Mouse (Mus musculus): ENCODE data around the gene E2f4. TPM values are rescaled to one million over a fixed set of nuclear protein-coding genes. Genes with fewer than 3 reads are reported as not detected.

The E2f4 gene
- polyA plus RNA-seq, 1 experiment from 2014 or later: 57.5 TPM

DNA sequence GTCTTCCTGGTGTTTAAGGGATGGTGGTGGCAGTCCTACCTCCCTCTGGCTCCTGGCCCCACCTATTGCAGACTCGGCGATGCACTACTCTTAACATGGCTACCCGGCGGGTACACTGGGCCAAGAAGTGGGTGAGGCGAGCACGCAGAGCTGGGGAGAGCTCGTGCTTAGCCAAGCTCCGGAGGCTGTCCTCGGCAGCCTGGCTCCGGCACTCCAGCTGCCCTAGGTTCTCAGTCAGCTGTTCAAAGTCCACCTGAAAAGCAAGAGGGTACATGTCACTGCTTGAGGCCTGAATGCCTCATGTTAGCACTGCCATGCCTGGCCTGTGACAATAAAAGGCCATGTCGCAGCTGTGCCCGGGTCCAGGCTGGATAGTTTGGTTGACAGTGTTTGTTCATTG lies 32.9 kb downstream of the E2f4 start:
- Histone ChIP-seq H3K36me3 (peaks cover 67% of the 10 kb centered on the region), H3K9ac (replicated peaks) (no peak overlapping the region), H3K9me3 (no peaks in the 10 kb centered on the region), H3K27me3 (no peaks in the 10 kb centered on the region), H3K4me3 (replicated peaks) (no peak overlapping the region), H3K4me2 (replicated peaks) (no peak overlapping the region), H3K27ac (no peak overlapping the region), H3K4me1 (replicated peaks) (peaks cover 13% of the 10 kb centered on the region)
- no peak for ATAC-seq
- 95% methylated on average over 12 of the region's 12 CpGs for WGBS

DNA sequence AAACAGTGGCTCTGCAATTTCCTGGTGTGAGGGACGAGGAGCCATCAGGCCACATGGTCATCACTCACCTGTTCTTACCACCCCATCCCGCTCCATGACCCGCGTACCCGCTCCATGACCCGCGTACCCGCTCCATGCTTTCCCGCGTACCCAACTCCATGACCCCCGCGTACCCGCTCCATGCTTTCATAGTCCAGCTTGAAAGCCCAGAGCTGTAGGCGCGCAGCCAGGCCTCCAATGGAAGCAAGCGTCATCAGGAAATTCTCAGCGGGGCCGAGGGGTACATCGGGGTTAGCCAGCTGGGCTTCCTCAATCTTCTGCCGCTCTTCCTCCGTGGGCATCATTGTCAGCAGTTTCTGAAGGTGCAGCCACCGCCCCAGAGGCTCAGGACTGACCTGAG lies 34.0 kb downstream of the E2f4 start:
- no peak overlapping the region for H3K9ac ChIP-seq (replicated peaks)
- no peaks in the 10 kb centered on the region for H3K9me3 ChIP-seq
- WGBS: 96% methylated on average over 22 of the region's 22 CpGs
- no peaks in the 10 kb centered on the region for H3K27me3 ChIP-seq
- no peak for ATAC-seq
- no peak overlapping the region for H3K4me2 ChIP-seq (replicated peaks)
- no peak overlapping the region for H3K27ac ChIP-seq
- peaks cover 75% of the 10 kb centered on the region for H3K36me3 ChIP-seq
- peaks cover 10% of the 10 kb centered on the region for H3K4me1 ChIP-seq (replicated peaks)
- no peak overlapping the region for H3K4me3 ChIP-seq (replicated peaks)

DNA sequence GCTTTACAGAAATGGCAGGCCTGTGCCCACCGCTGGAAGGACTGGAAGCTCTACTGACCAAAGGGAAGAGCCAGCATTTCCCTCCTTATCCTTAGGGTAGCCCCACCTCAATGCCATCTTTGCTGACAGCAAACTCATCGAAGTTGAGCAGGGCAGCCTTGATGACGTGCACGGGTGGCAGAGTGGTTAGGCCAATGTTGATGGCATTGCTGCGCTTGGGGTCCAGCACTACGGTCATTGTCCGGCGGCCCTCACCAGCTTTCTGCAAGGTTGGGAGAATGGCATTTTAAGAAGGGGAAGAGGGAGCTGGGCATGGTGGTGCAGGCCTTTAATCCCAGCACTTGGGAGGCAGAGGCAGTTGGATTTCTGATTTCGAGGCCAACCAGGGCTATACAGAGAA lies 34.5 kb downstream of the E2f4 start:
- Histone ChIP-seq H3K27ac (no peak overlapping the region), H3K4me2 (replicated peaks) (no peak overlapping the region), H3K36me3 (peaks cover 80% of the 10 kb centered on the region), H3K4me3 (replicated peaks) (no peak overlapping the region), H3K9ac (replicated peaks) (no peak overlapping the region), H3K4me1 (replicated peaks) (peaks cover 7% of the 10 kb centered on the region), H3K27me3 (no peaks in the 10 kb centered on the region), H3K9me3 (no peaks in the 10 kb centered on the region)
- WGBS: 98% methylated on average over 9 of the region's 9 CpGs
- no peak for ATAC-seq

DNA sequence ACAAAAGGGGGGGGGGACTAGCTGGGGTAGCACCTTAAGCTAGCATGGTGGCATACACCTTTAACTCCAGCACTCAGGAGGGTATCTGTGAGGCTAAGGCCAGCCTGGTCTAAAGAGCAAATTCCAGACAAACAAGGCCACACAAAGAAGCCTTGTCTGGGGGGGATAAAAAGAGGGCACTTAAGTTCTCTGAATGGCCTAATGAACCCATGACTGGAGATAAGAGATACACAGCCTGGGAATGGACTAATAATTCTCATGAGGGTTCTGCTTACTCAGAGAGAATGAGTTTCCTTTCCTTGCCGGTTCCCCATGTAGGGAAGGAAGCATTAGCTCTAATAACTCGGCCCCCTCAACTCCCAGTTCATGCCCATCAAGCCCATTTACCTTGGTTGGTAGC lies 35.1 kb downstream of the E2f4 start:
- no peak for ATAC-seq
- H3K36me3 ChIP-seq: peaks cover 80% of the 10 kb centered on the region
- WGBS: 74% methylated on average over 2 of the region's 2 CpGs

DNA sequence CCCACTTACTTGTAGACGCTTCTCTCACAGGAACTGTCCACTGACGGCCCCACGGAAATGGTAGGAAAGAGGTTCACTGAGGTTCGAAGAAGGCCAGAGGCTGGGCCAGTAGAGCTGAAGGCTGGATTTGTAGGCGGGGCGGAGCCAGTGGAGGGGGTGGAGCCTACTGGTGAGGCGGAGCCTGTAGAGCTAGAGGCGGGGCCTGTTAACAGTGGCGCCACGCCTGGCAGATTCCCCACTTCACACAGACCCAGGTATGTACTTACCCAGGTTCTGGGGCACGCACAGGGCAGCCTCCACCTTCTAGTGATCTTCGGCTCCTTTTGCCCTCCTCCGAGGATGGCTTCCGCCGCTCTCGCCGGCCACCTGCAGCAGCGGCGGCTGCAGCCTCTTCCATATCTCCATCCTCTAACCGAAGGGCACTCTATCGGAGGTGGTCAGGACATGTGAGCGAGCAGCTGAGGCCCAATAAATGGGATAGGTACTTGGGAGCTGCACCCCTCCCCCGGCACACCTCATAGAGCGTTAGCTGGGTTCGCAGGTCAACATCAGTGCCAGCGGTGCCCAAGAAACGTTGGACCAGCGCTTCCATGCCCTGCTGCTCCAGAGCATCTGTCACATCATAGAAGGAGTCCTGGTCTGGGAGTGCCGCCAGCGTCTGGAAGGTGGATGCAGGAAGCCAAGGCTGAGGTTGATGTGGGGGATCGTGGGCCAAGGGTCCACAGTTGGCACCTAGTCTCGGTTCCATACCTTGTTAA lies 39.1 kb downstream of the E2f4 start:
- H3K9ac ChIP-seq (replicated peaks): no peak overlapping the region
- no peak overlapping the region for H3K27ac ChIP-seq
- WGBS: 48% methylated on average over 32 of the region's 32 CpGs
- H3K27me3 ChIP-seq: no peaks in the 10 kb centered on the region
- no peak overlapping the region for H3K4me3 ChIP-seq (replicated peaks)
- H3K9me3 ChIP-seq: no peaks in the 10 kb centered on the region
- ATAC-seq: peak; percentile 57; the same call in 1 of the 2 replicates
- 0 out of 2 replicates have a peak overlapping the region, but pooled peaks have one; percentile 9 for H3K4me2 ChIP-seq (replicated peaks)
- peaks cover 42% of the 10 kb centered on the region for H3K36me3 ChIP-seq
- H3K4me1 ChIP-seq (replicated peaks): peaks cover 4% of the 10 kb centered on the region; the same call in 1 of the 2 replicates

More for the DNA sequence above, 35.1 kb downstream of the E2f4 start:
- Histone ChIP-seq H3K4me2 (replicated peaks) (no peak overlapping the region), H3K27me3 (no peaks in the 10 kb centered on the region), H3K27ac (no peak overlapping the region), H3K9ac (replicated peaks) (no peak overlapping the region), H3K4me1 (replicated peaks) (peaks cover 1% of the 10 kb centered on the region), H3K4me3 (replicated peaks) (no peak overlapping the region), H3K9me3 (no peaks in the 10 kb centered on the region)

DNA sequence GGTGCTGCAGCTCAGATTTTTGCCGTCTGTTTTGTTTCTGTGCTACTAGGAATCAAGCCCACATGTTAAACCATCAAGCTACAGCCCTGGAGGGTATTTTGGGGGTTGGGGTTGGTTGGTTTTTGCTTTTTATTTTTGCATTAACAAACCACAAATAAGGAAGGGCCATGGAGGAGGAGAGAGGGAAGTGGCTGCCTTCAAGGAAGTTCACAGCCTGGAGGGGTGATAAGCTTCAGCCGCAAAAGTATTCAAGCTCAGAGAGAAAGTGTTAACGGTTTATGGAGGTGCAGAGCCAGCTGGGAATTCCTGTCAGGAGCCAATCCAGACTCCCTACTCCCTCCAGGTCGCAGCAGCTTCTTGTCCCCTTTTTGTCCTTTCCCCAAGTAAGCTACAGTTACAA lies 41.5 kb downstream of the E2f4 start:
- Histone ChIP-seq H3K36me3 (peaks cover 21% of the 10 kb centered on the region), H3K4me3 (replicated peaks) (no peak overlapping the region), H3K4me1 (replicated peaks) (peaks cover 4% of the 10 kb centered on the region; the same call in 1 of the 2 replicates), H3K27ac (no peak overlapping the region), H3K4me2 (replicated peaks) (no peak overlapping the region), H3K9ac (replicated peaks) (no peak overlapping the region), H3K27me3 (no peaks in the 10 kb centered on the region), H3K9me3 (no peaks in the 10 kb centered on the region)
- 78% methylated on average over 4 of the region's 4 CpGs for WGBS
- no peak for ATAC-seq

DNA sequence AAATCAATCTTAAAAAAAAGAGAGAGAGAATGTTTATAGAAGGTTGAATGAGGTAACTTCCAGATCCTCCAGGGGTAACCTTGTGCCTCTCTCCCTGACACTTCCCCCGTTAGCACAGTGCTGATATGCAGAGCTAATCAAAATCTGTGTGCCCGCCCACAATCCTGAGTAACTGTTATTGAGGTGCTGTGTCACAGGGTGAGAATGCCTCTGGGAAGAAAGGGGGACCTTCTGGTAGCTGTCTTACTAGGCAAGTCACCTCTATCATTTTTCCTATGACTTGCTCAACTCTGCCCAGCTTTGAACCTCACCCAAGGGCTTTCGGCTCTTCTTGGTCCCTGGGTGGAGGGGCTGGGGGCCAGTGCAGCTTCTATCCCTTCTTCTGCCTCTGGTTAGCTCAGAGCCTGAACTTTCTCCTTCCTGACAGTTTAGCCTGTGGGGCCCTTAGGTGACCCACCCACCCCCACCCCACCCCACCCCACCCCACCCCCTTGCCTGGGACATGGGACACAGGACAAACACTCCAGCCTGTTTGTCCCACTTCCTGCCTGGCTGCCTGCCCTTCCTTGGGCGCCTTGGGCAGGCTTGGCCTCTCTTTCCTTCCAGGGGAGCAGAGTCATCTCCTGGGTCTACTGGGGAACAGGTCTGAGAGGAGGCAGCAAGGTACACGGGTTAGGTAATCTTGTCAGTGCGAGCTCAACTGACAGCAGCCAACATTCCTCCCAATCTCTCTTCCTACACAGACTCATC lies 42.6 kb downstream of the E2f4 start:
- H3K4me1 ChIP-seq (replicated peaks): peaks cover 4% of the 10 kb centered on the region; the same call in 1 of the 2 replicates
- H3K4me2 ChIP-seq (replicated peaks): no peak overlapping the region
- H3K9me3 ChIP-seq: no peaks in the 10 kb centered on the region
- H3K36me3 ChIP-seq: peaks cover 13% of the 10 kb centered on the region
- no peak overlapping the region for H3K27ac ChIP-seq
- 89% methylated on average over 6 of the region's 6 CpGs for WGBS
- no peak overlapping the region for H3K4me3 ChIP-seq (replicated peaks)
- H3K9ac ChIP-seq (replicated peaks): no peak overlapping the region
- no peaks in the 10 kb centered on the region for H3K27me3 ChIP-seq
- no peak for ATAC-seq

DNA sequence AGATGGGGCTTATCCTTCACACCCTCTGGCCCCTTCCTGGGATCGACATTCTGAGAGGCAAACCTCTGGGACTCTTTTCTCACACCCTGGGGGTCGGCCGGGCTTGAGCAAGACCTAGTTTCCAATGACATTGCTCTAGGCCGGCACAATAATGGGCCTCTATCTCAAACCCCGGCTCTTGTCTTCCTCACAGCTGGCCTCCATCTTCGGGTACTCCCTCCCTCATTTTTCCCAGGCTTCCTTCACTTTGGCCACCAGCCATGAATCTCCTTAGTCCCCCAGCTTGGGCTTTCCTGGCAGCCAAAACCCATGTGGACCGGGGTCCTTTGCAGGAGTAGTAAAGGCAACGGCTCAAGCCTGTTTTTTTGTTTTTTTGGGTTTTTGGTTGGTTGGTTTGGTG lies 43.9 kb downstream of the E2f4 start:
- no peak overlapping the region for H3K4me3 ChIP-seq (replicated peaks)
- peaks cover 4% of the 10 kb centered on the region for H3K27me3 ChIP-seq
- H3K27ac ChIP-seq: no peak overlapping the region
- no peaks in the 10 kb centered on the region for H3K9me3 ChIP-seq
- H3K9ac ChIP-seq (replicated peaks): no peak overlapping the region
- peaks cover 6% of the 10 kb centered on the region for H3K4me1 ChIP-seq (replicated peaks)
- 55% methylated on average over 8 of the region's 8 CpGs for WGBS
- no peak overlapping the region for H3K4me2 ChIP-seq (replicated peaks)
- ATAC-seq: no peak
- H3K36me3 ChIP-seq: peaks cover 5% of the 10 kb centered on the region

DNA sequence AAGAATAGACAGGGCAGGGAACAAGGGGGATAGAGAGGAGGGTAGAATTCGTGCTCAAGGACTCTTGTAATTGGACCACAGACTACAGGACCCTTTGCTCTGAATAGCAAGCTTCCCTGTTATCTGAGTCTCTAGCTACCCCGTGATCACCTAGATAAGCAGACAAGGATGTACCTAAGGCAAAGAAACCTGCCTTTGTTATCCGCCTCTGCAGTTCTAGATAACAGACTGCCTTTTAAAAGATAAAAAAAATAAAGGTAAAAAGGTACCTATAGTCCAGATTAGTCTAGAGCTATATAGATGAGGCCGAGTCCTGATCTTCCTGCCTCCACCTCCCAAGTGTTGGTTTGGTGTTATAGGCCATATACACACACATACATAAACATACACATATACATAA lies 45.3 kb downstream of the E2f4 start:
- Histone ChIP-seq H3K4me2 (replicated peaks) (no peak overlapping the region), H3K9me3 (no peaks in the 10 kb centered on the region), H3K27me3 (peaks cover 16% of the 10 kb centered on the region), H3K36me3 (no peaks in the 10 kb centered on the region), H3K27ac (no peak overlapping the region), H3K4me1 (replicated peaks) (peaks cover 20% of the 10 kb centered on the region), H3K9ac (replicated peaks) (no peak overlapping the region), H3K4me3 (replicated peaks) (no peak overlapping the region)
- 81% methylated on average over 4 of the region's 4 CpGs for WGBS
- no peak for ATAC-seq

DNA sequence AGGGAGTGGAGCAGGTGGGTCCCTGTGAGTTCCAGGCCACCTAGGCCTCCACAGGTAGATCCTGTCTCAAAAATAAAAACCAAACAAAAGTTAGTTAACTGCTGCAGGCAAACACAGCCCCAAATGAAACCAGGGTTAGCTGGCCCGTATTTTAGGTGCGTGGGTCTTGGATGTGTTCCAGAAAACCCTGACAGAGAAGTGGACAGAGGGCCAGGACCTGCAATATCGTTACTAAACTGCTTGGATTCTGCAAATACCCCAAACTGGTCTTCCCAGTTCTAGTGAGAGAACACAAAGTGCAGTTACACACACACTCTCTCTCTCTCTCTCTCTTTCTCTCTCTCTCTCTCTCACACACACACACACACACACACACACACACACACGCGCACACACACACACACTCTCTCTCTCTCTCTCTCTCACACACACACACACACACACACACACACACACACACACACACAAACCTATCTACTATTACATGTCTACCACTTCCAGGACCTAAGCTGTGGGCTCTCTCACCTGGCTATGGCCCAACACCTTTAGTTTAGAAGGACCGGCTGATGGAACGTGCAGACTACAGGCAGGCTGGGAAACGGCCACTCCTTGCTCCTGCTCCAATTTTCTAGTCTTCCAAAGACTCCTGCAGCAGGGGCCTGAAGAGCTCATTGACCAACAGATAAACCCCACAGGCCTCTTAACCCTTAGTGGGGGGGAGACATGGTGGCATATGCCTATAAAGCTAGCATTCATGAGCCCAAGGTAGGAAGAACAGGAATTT lies 46.5 kb downstream of the E2f4 start:
- Histone ChIP-seq H3K9me3 (no peaks in the 10 kb centered on the region), H3K27ac (no peak overlapping the region), H3K4me3 (replicated peaks) (no peak overlapping the region), H3K27me3 (peaks cover 16% of the 10 kb centered on the region), H3K9ac (replicated peaks) (no peak overlapping the region), H3K4me2 (replicated peaks) (no peak overlapping the region), H3K4me1 (replicated peaks) (peaks cover 26% of the 10 kb centered on the region), H3K36me3 (no peaks in the 10 kb centered on the region)
- WGBS: 77% methylated on average over 8 of the region's 8 CpGs
- ATAC-seq: no peak

DNA sequence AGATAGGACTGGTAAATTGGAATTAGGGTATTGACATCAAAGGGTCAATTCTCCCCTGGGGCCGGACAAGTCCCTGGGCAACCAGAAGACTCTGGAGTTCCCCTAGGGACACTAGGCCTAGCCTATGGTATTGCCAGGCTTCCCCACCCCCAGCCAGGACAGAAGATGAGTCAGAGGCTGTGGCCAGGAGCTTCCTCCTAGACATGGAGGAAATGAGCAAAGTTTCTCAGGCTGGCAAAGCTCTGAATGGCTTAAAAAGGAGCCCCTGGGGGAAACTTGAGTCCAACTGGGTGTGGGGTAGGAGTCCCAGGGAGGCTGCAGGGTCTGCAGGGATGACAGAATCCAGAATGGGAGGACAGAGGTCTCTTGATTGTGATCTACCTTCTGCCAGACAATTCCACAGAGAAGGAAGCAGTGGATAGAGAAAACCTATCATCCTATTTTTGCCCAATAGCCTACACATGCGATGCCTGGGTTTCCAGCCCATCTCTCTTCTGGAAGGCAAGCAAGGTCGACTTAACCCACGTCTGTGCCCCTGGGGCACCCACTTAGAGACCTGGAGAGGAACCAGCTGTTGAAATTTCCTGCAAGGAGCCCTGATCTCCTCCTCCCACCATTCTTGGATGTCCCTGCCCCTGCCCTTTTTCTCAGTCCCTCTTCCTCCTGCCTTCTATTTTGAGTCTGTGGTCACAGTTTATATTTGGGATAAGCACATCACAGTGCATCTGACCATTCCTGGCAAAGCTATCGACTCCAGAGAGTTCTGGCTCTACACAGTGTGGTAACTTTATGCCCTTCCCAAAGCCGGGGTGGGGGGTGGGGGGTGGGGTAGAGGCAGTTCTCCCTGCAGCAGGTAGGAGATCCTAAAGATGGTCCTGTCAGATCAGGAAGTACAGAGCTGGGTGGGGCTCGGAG lies 47.9 kb downstream of the E2f4 start:
- Histone ChIP-seq H3K4me2 (replicated peaks) (no peak overlapping the region), H3K4me3 (replicated peaks) (no peak overlapping the region), H3K9ac (replicated peaks) (no peak overlapping the region), H3K36me3 (no peaks in the 10 kb centered on the region), H3K27me3 (peaks cover 16% of the 10 kb centered on the region), H3K27ac (no peak overlapping the region), H3K9me3 (no peaks in the 10 kb centered on the region), H3K4me1 (replicated peaks) (peaks cover 34% of the 10 kb centered on the region)
- whole genome bisulfite sequencing: 77% methylated on average over 7 of the region's 7 CpGs
- ATAC-seq: no peak
